Mouse (Mus musculus): ENCODE results near the gene Hip1r. TPM values are rescaled to one million over a fixed set of nuclear protein-coding genes. Genes with fewer than 3 reads are reported as not detected.

Gene Hip1r
- total and polyA plus RNA-seq, 2 experiments from 2014 or later, result 32.6 to 46.9 TPM

DNA sequence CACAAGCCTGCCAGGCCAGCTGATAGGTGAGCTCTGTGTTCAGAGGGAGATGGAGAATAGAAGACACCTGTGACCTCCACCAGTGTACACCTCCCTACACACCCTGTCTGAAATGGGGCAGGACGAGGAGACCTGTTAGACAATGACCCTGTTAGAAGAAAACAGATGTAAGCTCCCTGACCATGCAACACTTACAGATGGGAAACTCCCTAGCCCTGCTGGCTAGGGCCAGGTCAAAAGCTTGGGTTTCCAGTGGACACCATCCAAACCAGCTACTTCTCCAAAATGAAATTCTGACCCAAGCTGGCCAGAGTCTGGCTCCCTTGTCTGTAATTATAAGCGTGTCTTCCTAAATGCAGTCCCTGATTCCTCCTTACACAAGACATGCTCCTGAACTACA is 42.3 kb downstream of the Hip1r start:
- H3K4me3 ChIP-seq (ENCODE audit: low read length), result no peak overlapping the region
- H3K36me3 ChIP-seq (ENCODE audit: insufficient read depth, low read length), result no peaks in the 10 kb centered on the region
- ATAC-seq (no peak), DNase-seq (ENCODE audit: low spot score) (no peak)
- peak overlapping the region; percentile 38 for H3K27ac ChIP-seq
- 58% methylated on average over 2 of the region's 2 CpGs for WGBS
- peaks cover 68% of the 10 kb centered on the region for H3K4me1 ChIP-seq (ENCODE audit: insufficient read depth, low read length)
- no peak overlapping the region for H3K9ac ChIP-seq (replicated peaks; ENCODE audit: low read length)
- no peak for TF ChIP-seq CTCF (IDR thresholded peaks at IDR 0.05; ENCODE audit: low read depth)
- no peaks in the 10 kb centered on the region for H3K9me3 ChIP-seq (ENCODE audit: low read length)
- H3K4me2 ChIP-seq (ENCODE audit: low read depth, low read length), result no peak overlapping the region
- no peaks in the 10 kb centered on the region for H3K27me3 ChIP-seq (ENCODE audit: insufficient read depth, low read length)

DNA sequence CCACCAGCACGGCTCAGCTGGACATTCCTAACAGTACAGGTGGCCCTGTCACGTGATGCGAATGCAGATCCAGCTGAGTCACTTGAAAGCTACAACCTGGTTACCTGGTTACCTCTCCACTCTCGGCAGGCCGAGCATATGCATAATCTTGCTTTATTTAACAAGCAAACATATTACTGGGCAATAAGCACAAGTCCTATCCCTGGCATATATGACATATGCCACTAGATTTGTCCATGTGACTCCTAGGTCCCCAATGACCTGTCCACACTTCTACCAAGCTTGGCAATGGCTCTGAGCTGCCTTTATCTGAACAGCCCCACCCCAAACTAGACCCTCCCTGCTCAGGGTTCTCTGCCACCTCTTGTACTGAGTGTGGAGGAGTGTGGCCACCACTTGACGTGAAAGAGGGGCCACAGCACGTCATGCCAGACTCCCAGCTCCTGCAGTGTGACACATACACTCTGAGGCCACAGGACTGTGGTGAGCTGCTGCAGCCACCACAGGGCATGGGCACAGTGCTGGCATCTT is 42.9 kb downstream of the Hip1r start:
- H3K9ac ChIP-seq (replicated peaks; ENCODE audit: low read length), result no peak overlapping the region
- no peak for TF ChIP-seq CTCF (IDR thresholded peaks at IDR 0.05; ENCODE audit: low read depth)
- H3K4me1 ChIP-seq (ENCODE audit: insufficient read depth, low read length), result peaks cover 65% of the 10 kb centered on the region
- no peaks in the 10 kb centered on the region for H3K36me3 ChIP-seq (ENCODE audit: insufficient read depth, low read length)
- no peak for DNase-seq (ENCODE audit: low spot score)
- H3K4me3 ChIP-seq (ENCODE audit: low read length), result no peak overlapping the region
- H3K27me3 ChIP-seq (ENCODE audit: insufficient read depth, low read length), result no peaks in the 10 kb centered on the region
- no peak for ATAC-seq
- WGBS, result 63% methylated on average over 7 of the region's 7 CpGs
- H3K4me2 ChIP-seq (ENCODE audit: low read depth, low read length), result no peak overlapping the region
- H3K27ac ChIP-seq, result peak overlapping the region; percentile 36; the same call in 1 of the 2 replicates
- no peaks in the 10 kb centered on the region for H3K9me3 ChIP-seq (ENCODE audit: low read length)

DNA sequence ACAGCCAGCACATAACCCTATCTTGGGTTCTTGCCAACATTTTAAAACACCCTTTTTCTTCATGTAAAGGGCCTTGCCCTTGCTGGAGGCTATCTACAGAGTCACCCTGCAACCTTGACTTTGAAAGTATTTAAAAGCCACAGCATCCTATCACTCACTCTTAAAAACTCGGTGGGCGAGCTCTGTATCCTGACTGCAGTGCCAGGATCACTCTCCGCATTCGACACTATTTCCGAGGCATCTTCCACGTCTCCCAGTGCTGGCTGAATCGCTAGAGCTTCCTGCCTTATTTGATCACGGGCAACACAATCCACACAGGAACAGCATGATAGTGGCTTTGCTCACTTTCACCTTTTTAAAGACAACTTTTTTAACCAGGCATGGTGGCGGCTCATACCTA is 44.5 kb downstream of the Hip1r start:
- H3K27ac ChIP-seq, result 0 out of 2 replicates have a peak overlapping the region, but pooled peaks have one; percentile 27
- TF ChIP-seq CTCF (IDR thresholded peaks at IDR 0.05; ENCODE audit: low read depth), result no peak
- H3K4me2 ChIP-seq (ENCODE audit: low read depth, low read length), result peak overlapping the region; percentile 31; the same call in 1 of the 2 replicates
- no peak for DNase-seq (ENCODE audit: low spot score)
- H3K27me3 ChIP-seq (ENCODE audit: insufficient read depth, low read length), result no peaks in the 10 kb centered on the region
- peaks cover 54% of the 10 kb centered on the region for H3K4me1 ChIP-seq (ENCODE audit: insufficient read depth, low read length)
- WGBS, result 55% methylated on average over 9 of the region's 9 CpGs
- no peak overlapping the region for H3K9ac ChIP-seq (replicated peaks; ENCODE audit: low read length)
- no peak overlapping the region for H3K4me3 ChIP-seq (ENCODE audit: low read length)
- H3K9me3 ChIP-seq (ENCODE audit: low read length), result no peaks in the 10 kb centered on the region
- ATAC-seq, result no peak
- no peaks in the 10 kb centered on the region for H3K36me3 ChIP-seq (ENCODE audit: insufficient read depth, low read length)

DNA sequence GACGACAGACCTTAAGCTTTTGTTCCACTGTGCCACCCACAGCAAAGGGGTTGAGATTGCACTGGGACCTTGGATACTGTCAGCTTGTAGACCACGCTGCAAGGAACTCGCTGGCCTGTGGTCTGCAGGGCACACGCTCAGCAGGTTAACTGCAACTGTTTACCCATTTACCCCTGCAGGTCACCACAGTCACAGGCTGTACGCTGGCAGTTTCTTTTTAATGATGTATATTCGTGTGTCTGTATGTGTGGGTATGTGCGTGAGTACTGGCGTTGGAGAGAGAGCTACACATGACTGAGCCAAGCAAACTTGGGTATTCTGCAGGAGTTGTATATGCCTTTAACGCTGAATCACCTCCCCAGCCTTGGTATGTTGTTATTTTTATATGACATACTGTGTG is 45.2 kb downstream of the Hip1r start:
- 62% methylated on average over 9 of the region's 9 CpGs for WGBS
- Histone ChIP-seq H3K27me3 (ENCODE audit: insufficient read depth, low read length) (no peaks in the 10 kb centered on the region), H3K4me3 (ENCODE audit: low read length) (no peak overlapping the region), H3K9me3 (ENCODE audit: low read length) (no peaks in the 10 kb centered on the region), H3K4me2 (ENCODE audit: low read depth, low read length) (no peak overlapping the region), H3K36me3 (ENCODE audit: insufficient read depth, low read length) (no peaks in the 10 kb centered on the region), H3K4me1 (ENCODE audit: insufficient read depth, low read length) (peaks cover 48% of the 10 kb centered on the region), H3K9ac (replicated peaks; ENCODE audit: low read length) (no peak overlapping the region), H3K27ac (peak overlapping the region; percentile 60)
- no peak for TF ChIP-seq CTCF (IDR thresholded peaks at IDR 0.05; ENCODE audit: low read depth)
- DNase-seq (ENCODE audit: low spot score), result no peak
- no peak for ATAC-seq

DNA sequence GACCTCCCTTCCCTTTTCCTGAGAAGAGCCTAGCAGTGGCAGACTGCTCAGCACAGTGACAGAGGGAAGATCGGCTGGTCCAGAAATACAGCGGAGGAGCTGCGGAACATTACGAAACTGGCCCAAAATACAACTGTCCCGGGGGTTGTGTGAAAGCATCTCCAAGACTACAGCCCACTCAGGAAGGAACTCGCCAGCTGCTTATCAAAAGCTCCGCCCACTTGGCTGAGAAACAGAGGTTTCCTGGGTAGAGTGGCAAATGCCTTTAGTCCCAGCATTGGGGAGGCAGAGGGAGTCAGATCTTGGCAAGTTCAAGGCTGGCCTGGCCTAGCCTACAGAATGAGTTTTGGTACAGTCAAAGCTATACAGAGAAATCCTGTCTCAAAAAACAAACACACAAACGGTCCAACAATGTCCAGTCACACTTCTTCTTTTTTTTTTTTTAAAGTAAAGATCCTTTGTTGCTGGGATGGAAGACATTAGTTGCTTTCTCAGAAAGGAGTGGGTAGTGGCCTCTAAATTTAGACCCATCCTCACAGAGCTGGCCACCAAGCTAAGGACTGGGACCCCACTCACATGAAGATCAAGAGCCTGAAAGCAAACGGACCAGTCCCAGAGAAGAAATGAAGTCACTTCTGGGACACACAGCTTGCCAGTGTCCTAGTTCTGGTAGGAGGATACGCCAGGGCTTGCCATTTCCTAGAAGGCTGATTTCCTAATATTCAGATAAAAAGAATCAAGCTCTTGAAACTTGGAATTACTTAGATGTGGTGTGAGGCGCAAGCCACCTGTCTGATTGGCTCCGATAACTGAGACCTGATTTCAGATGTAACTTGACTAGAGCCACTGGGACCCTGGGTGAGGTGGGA is 46.2 kb downstream of the Hip1r start:
- Histone ChIP-seq H3K9ac (replicated peaks; ENCODE audit: low read length) (no peak overlapping the region), H3K4me3 (ENCODE audit: low read length) (no peak overlapping the region), H3K36me3 (ENCODE audit: insufficient read depth, low read length) (no peaks in the 10 kb centered on the region), H3K27ac (peak overlapping the region; percentile 60), H3K4me2 (ENCODE audit: low read depth, low read length) (0 out of 2 replicates have a peak overlapping the region, but pooled peaks have one; percentile 16), H3K4me1 (ENCODE audit: insufficient read depth, low read length) (peaks cover 45% of the 10 kb centered on the region), H3K27me3 (ENCODE audit: insufficient read depth, low read length) (no peaks in the 10 kb centered on the region), H3K9me3 (ENCODE audit: low read length) (no peaks in the 10 kb centered on the region)
- ATAC-seq, result peak; percentile 81
- TF ChIP-seq CTCF (IDR thresholded peaks at IDR 0.05; ENCODE audit: low read depth), result no peak
- WGBS, result 44% methylated on average over 12 of the region's 12 CpGs
- peak; percentile 87 for DNase-seq (ENCODE audit: low spot score)

DNA sequence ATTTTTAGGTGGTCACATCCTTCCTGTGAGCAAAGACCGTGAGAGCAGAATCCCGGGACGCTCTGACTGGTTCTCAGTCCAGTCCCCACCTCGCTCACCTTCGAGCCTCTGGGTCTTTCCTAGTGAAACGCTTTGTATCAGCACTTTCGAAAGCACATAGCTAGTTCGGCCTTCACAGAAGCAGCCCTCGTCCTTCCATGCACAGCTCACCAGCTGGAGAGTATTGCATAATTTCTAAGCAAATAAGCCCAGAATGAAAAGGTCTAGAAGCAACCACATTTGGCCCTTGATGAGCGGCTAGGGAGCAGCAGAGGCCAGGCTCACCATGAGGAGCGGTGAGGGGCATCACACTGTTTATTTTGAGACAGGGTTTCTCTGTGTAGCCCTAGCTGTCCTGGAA is 47.7 kb downstream of the Hip1r start:
- Histone ChIP-seq H3K4me2 (ENCODE audit: low read depth, low read length) (no peak overlapping the region), H3K4me1 (ENCODE audit: insufficient read depth, low read length) (peaks cover 45% of the 10 kb centered on the region), H3K27ac (no peak overlapping the region; the same call in 1 of the 2 replicates), H3K4me3 (ENCODE audit: low read length) (no peak overlapping the region), H3K9ac (replicated peaks; ENCODE audit: low read length) (no peak overlapping the region), H3K9me3 (ENCODE audit: low read length) (no peaks in the 10 kb centered on the region), H3K36me3 (ENCODE audit: insufficient read depth, low read length) (no peaks in the 10 kb centered on the region), H3K27me3 (ENCODE audit: insufficient read depth, low read length) (no peaks in the 10 kb centered on the region)
- DNase-seq (ENCODE audit: low spot score), result no peak
- TF ChIP-seq CTCF (IDR thresholded peaks at IDR 0.05; ENCODE audit: low read depth), result no peak
- WGBS, result 90% methylated on average over 11 of the region's 11 CpGs
- ATAC-seq, result no peak

DNA sequence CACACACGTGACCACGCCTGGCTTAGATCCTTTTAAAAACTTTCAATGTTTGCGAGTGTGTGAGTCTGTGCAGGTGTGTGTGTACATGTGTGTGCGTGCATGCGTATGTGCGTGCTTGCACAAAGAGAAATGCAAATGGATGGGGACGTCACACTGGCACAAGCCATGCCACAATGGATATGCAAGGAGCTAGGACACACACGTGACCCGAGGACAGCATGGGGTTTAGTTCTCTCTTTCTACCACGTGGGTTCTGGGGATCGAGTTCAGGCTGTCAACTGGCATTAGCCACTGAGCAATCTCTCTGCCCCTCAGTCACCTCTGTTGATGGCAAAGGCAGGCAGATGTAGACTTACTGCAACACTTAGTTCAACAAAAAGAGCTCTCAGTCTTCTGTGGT is 48.3 kb downstream of the Hip1r start:
- no peak for TF ChIP-seq CTCF (IDR thresholded peaks at IDR 0.05; ENCODE audit: low read depth)
- DNase-seq (ENCODE audit: low spot score) (no peak), ATAC-seq (no peak)
- Histone ChIP-seq H3K27ac (no peak overlapping the region), H3K36me3 (ENCODE audit: insufficient read depth, low read length) (no peaks in the 10 kb centered on the region), H3K9ac (replicated peaks; ENCODE audit: low read length) (no peak overlapping the region), H3K4me1 (ENCODE audit: insufficient read depth, low read length) (peaks cover 45% of the 10 kb centered on the region), H3K4me2 (ENCODE audit: low read depth, low read length) (no peak overlapping the region), H3K9me3 (ENCODE audit: low read length) (no peaks in the 10 kb centered on the region), H3K27me3 (ENCODE audit: insufficient read depth, low read length) (no peaks in the 10 kb centered on the region), H3K4me3 (ENCODE audit: low read length) (no peak overlapping the region)
- WGBS, result 70% methylated on average over 11 of the region's 11 CpGs

Measured in hindbrain, postnatal 0 days (tissue).